Mouse (Mus musculus) right cerebral cortex, postnatal 14 days (tissue): ENCODE data around the gene Cntn4.
A peak's percentile ranks its signal among the peaks of the same experiment; 100 is the strongest.

Source experiments
- DNase-seq: peaks from one replicate; pipeline ENCODE4 v3.0.0; 2022

The Cntn4 gene

GRCm38 (mm10) chr6:106466267-106467029 lies 789.0 kb downstream of the Cntn4 start:
- no peak for DNase-seq

GRCm38 (mm10) chr6:106471840-106472608 lies 794.6 kb downstream of the Cntn4 start:
- DNase-seq, result no peak

GRCm38 (mm10) chr6:106473871-106474270 lies 796.4 kb downstream of the Cntn4 start:
- no peak for DNase-seq

- DNase-seq, result no peak
These were observed 804.1 kb downstream of the Cntn4 start for GRCm38 (mm10) chr6:106481533-106481932.

- no peak for DNase-seq
These were observed 818.8 kb downstream of the Cntn4 start for GRCm38 (mm10) chr6:106496303-106496702.

GRCm38 (mm10) chr6:106499166-106499565 lies 821.7 kb downstream of the Cntn4 start:
- no peak for DNase-seq

- peak; percentile 5 for DNase-seq
These were observed 826.5 kb downstream of the Cntn4 start for GRCm38 (mm10) chr6:106503961-106504360.

- no peak for DNase-seq
These were observed 842.9 kb downstream of the Cntn4 start for GRCm38 (mm10) chr6:106520367-106520766.

- no peak for DNase-seq
These were observed 866.0 kb downstream of the Cntn4 start for GRCm38 (mm10) chr6:106543500-106543899.

GRCm38 (mm10) chr6:106561649-106562048 lies 884.2 kb downstream of the Cntn4 start:
- no peak for DNase-seq

GRCm38 (mm10) chr6:106565316-106565715 lies 887.9 kb downstream of the Cntn4 start:
- no peak for DNase-seq

- no peak for DNase-seq
These were observed 888.5 kb downstream of the Cntn4 start for GRCm38 (mm10) chr6:106565769-106566459.

- DNase-seq, result no peak
These were observed 889.6 kb downstream of the Cntn4 start for GRCm38 (mm10) chr6:106566929-106567621.

- DNase-seq, result no peak
These were observed 902.7 kb downstream of the Cntn4 start for GRCm38 (mm10) chr6:106580124-106580523.

GRCm38 (mm10) chr6:106593756-106594155 lies 916.3 kb downstream of the Cntn4 start:
- no peak for DNase-seq

GRCm38 (mm10) chr6:106617081-106617480 lies 939.6 kb downstream of the Cntn4 start:
- DNase-seq, result no peak

- no peak for DNase-seq
These were observed 943.8 kb downstream of the Cntn4 start for GRCm38 (mm10) chr6:106621188-106621749.

GRCm38 (mm10) chr6:106643026-106643425 lies 965.6 kb downstream of the Cntn4 start:
- no peak for DNase-seq

- peak; percentile 48 for DNase-seq
These were observed 968.2 kb downstream of the Cntn4 start for GRCm38 (mm10) chr6:106645496-106646211.

- DNase-seq, result no peak
These were observed 969.5 kb downstream of the Cntn4 start for GRCm38 (mm10) chr6:106646945-106647344.

- peak; percentile 16 for DNase-seq
These were observed 986.6 kb downstream of the Cntn4 start for GRCm38 (mm10) chr6:106663780-106664651.
